Mouse (Mus musculus): ENCODE measurements around the gene Gm13693. TPM values are rescaled to one million over a fixed set of nuclear protein-coding genes. Genes with fewer than 3 reads are reported as not detected.
"Not testable (repeated sequence)": the region's sequence is repeated elsewhere in the genome, so short reads cannot be mapped to it uniquely, and the experiment has no call there.

Gene Gm13693
- polyA plus RNA-seq, 1 experiment: not detected

DNA sequence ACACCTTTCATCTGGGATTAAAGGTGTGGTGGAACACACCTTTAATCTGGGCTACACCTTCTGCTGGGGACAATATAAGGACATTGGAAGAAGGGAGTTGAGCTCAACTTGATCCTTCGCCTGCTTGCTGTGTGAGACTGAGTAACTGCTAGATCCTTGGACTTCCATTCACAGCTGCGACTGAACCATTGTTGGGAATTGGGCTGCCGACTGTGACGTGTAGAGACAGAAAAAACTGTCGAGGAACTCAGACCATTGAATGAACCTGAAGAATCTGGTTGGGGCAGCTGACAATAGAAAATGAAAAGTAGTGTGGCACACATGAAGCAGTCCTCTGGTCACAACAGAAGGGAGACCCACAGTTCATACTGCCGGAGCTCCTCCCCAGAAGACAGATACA lies 23.1 kb downstream of the Gm13693 start, which contains the start of gene Gm13697:
Gene Gm13697, plus strand, starts transcription at position 301 of the 400 bp plus-strand sequence.
- H3K9ac ChIP-seq (ENCODE audit: low read depth, poor library complexity, severe bottlenecking); H3K4me1 ChIP-seq (ENCODE audit: control insufficient read depth, insufficient read depth, low read length); H3K27me3 ChIP-seq (ENCODE audit: control insufficient read depth, insufficient read depth, low read length, poor library complexity, severe bottlenecking); H3K4me3 ChIP-seq (ENCODE audit: low read depth, low read length); H3K9me3 ChIP-seq (replicated peaks; ENCODE audit: control insufficient read depth, insufficient read depth, low read length, poor library complexity, severe bottlenecking); H3K36me3 ChIP-seq (ENCODE audit: control insufficient read depth, insufficient read depth, low read length, poor library complexity, severe bottlenecking); H3K27ac ChIP-seq (ENCODE audit: insufficient read depth, low read length): not testable (repeated sequence)

DNA sequence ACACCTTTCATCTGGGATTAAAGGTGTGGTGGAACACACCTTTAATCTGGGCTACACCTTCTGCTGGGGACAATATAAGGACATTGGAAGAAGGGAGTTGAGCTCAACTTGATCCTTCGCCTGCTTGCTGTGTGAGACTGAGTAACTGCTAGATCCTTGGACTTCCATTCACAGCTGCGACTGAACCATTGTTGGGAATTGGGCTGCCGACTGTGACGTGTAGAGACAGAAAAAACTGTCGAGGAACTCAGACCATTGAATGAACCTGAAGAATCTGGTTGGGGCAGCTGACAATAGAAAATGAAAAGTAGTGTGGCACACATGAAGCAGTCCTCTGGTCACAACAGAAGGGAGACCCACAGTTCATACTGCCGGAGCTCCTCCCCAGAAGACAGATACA lies 28.9 kb downstream of the Gm13693 start, which contains the start of gene Gm13691:
Gene Gm13691, plus strand, starts transcription at position 301 of the 400 bp plus-strand sequence.
- H3K9ac ChIP-seq (ENCODE audit: low read depth, poor library complexity, severe bottlenecking); H3K27me3 ChIP-seq (ENCODE audit: control insufficient read depth, insufficient read depth, low read length, poor library complexity, severe bottlenecking); H3K4me1 ChIP-seq (ENCODE audit: control insufficient read depth, insufficient read depth, low read length); H3K27ac ChIP-seq (ENCODE audit: insufficient read depth, low read length); H3K4me3 ChIP-seq (ENCODE audit: low read depth, low read length); H3K36me3 ChIP-seq (ENCODE audit: control insufficient read depth, insufficient read depth, low read length, poor library complexity, severe bottlenecking); H3K9me3 ChIP-seq (replicated peaks; ENCODE audit: control insufficient read depth, insufficient read depth, low read length, poor library complexity, severe bottlenecking): not testable (repeated sequence)

DNA sequence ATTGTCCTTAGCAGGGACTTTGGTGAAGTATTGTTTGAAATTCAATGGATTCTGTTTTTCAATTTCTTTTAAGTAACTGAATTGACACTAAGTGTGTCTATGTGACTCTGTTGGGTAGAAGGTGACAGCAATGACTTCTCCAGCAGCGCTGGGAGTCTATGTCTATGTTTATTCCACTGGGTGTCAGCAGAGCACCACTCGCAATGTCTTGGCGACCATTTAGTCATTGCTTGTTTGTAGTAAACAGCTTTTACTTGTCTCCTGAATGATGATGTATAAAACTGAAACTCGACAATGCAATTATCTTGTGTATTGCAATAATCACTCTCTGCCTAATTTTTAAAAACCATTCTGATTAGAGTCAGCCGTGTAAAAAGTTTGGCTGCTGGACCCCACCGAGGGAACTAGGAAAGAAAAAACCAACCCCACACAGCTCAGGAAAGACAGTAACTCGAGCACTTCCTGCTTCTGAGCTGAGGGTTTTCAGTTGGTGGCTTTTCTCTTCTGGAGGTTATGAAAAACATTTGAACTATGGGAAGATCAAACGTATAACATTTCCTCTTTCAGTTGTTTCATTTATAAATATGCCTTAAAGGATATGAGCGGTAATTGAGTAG lies 32.4 kb downstream of the Gm13693 start:
- H3K4me3 ChIP-seq (ENCODE audit: low read depth, low read length); H3K27ac ChIP-seq (ENCODE audit: insufficient read depth, low read length); H3K36me3 ChIP-seq (ENCODE audit: control insufficient read depth, insufficient read depth, low read length, poor library complexity, severe bottlenecking); H3K9ac ChIP-seq (ENCODE audit: low read depth, poor library complexity, severe bottlenecking); H3K9me3 ChIP-seq (replicated peaks; ENCODE audit: control insufficient read depth, insufficient read depth, low read length, poor library complexity, severe bottlenecking); H3K4me1 ChIP-seq (ENCODE audit: control insufficient read depth, insufficient read depth, low read length); H3K27me3 ChIP-seq (ENCODE audit: control insufficient read depth, insufficient read depth, low read length, poor library complexity, severe bottlenecking): not testable (repeated sequence)

DNA sequence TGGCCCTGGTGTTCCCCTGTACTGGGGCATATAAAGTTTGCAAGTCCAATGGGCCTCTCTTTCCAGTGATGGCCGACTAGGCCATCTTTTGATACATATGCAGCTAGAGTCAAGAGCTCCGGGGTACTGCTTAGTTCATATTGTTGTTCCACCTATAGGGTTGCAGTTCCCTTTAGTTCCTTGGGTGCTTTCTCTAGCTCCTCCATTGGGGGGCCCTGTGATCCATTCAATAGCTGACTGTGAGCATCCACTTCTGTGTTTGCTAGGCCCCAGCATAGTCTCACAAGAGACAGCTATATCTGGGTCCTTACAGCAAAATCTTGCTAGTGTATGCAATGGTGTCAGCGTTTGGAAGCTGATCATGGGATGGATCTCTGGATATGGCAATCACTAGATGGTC lies 33.2 kb downstream of the Gm13693 start:
- not testable (repeated sequence) for H3K9me3 ChIP-seq (replicated peaks; ENCODE audit: control insufficient read depth, insufficient read depth, low read length, poor library complexity, severe bottlenecking); H3K9ac ChIP-seq (ENCODE audit: low read depth, poor library complexity, severe bottlenecking); H3K27me3 ChIP-seq (ENCODE audit: control insufficient read depth, insufficient read depth, low read length, poor library complexity, severe bottlenecking); H3K27ac ChIP-seq (ENCODE audit: insufficient read depth, low read length); H3K4me1 ChIP-seq (ENCODE audit: control insufficient read depth, insufficient read depth, low read length); H3K4me3 ChIP-seq (ENCODE audit: low read depth, low read length); H3K36me3 ChIP-seq (ENCODE audit: control insufficient read depth, insufficient read depth, low read length, poor library complexity, severe bottlenecking)

DNA sequence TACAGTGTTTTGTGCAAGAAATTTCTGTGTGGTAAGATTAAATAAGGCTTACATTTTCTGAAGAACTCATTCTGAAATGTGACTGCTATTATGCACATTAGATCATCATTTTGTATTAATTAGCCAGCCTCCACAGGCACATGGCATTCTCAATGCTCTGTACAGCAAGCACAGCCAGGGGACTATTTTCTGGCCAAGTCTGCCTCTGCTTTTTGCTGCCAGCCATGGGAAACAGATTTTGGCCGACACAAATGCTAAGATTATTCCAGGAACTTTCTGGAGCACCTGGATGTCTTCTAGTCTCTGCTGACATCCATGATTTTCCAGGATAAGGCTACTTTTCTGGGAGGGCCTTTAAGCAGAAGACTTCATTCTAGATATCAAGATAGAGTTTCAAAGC lies 47.6 kb downstream of the Gm13693 start:
- no peak overlapping the region for H3K9ac ChIP-seq (ENCODE audit: low read depth, poor library complexity, severe bottlenecking)
- no peaks in the 10 kb centered on the region for H3K36me3 ChIP-seq (ENCODE audit: control insufficient read depth, insufficient read depth, low read length, poor library complexity, severe bottlenecking)
- no peak overlapping the region for H3K27ac ChIP-seq (ENCODE audit: insufficient read depth, low read length)
- H3K27me3 ChIP-seq (ENCODE audit: control insufficient read depth, insufficient read depth, low read length, poor library complexity, severe bottlenecking): no peaks in the 10 kb centered on the region
- H3K4me3 ChIP-seq (ENCODE audit: low read depth, low read length): no peak overlapping the region
- TF ChIP-seq CTCF (IDR thresholded peaks at IDR 0.05; ENCODE audit: low read depth, low read length) (no peak), POLR2A (IDR thresholded peaks at IDR 0.05; ENCODE audit: insufficient read depth, low read length) (no peak), EP300 (IDR thresholded peaks at IDR 0.05; ENCODE audit: insufficient read depth, low read depth, low read length) (no peak)
- H3K9me3 ChIP-seq (replicated peaks; ENCODE audit: control insufficient read depth, insufficient read depth, low read length, poor library complexity, severe bottlenecking): no peaks in the 10 kb centered on the region
- H3K4me1 ChIP-seq (ENCODE audit: control insufficient read depth, insufficient read depth, low read length): no peaks in the 10 kb centered on the region

DNA sequence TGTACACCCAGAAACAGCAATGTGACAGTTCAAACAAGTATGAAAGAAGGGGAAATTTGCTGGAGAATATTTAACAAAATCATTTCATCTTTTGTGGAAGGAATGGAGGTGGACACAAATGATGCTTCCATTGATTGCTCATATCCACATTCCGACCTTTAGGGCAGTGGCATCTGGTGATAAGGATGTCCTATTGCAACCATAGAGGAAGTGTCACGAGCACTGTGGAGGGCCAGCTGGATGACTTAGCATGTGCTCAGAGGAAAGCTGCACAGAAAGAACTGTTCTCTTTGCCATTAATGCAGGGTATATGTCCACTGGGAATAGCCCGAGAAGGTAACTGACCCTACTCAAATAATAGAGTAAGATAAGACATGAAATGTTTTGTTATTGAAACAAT lies 48.5 kb downstream of the Gm13693 start:
- H3K4me1 ChIP-seq (ENCODE audit: control insufficient read depth, insufficient read depth, low read length): no peaks in the 10 kb centered on the region
- no peaks in the 10 kb centered on the region for H3K9me3 ChIP-seq (replicated peaks; ENCODE audit: control insufficient read depth, insufficient read depth, low read length, poor library complexity, severe bottlenecking)
- no peak for TF ChIP-seq CTCF (IDR thresholded peaks at IDR 0.05; ENCODE audit: low read depth, low read length)
- no peak for TF ChIP-seq POLR2A (IDR thresholded peaks at IDR 0.05; ENCODE audit: insufficient read depth, low read length)
- TF ChIP-seq EP300 (IDR thresholded peaks at IDR 0.05; ENCODE audit: insufficient read depth, low read depth, low read length): no peak

More for the DNA sequence above, 48.5 kb downstream of the Gm13693 start:
- Histone ChIP-seq H3K4me3 (ENCODE audit: low read depth, low read length) (no peak overlapping the region), H3K36me3 (ENCODE audit: control insufficient read depth, insufficient read depth, low read length, poor library complexity, severe bottlenecking) (no peaks in the 10 kb centered on the region), H3K27me3 (ENCODE audit: control insufficient read depth, insufficient read depth, low read length, poor library complexity, severe bottlenecking) (no peaks in the 10 kb centered on the region), H3K9ac (ENCODE audit: low read depth, poor library complexity, severe bottlenecking) (no peak overlapping the region), H3K27ac (ENCODE audit: insufficient read depth, low read length) (no peak overlapping the region)

Other genes with a start within 250 kb of the Gm13693 start
- gene Itgav, start 237.1 kb upstream of the Gm13693 start, polyA plus RNA-seq (2011; ENCODE audit: insufficient read depth, insufficient read length, low read depth, missing spikeins): 54.4 and 55.6 TPM in 2 replicates
- 2.5 and 2.7 TPM in 2 replicates for gene Fam171b, start 148.9 kb upstream of the Gm13693 start, polyA plus RNA-seq (2011; ENCODE audit: insufficient read depth, insufficient read length, low read depth, missing spikeins)
- gene Zswim2, start 20.3 kb upstream of the Gm13693 start, polyA plus RNA-seq (2011; ENCODE audit: insufficient read depth, insufficient read length, low read depth, missing spikeins): not detected in 2 replicates
- not detected in 2 replicates for gene Gm13698, start 5.8 kb upstream of the Gm13693 start, polyA plus RNA-seq (2011; ENCODE audit: insufficient read depth, insufficient read length, low read depth, missing spikeins)
- gene Gm13695, start 5.8 kb downstream of the Gm13693 start, polyA plus RNA-seq (2011; ENCODE audit: insufficient read depth, insufficient read length, low read depth, missing spikeins): not detected in 2 replicates
- gene Gm13696, start 11.6 kb downstream of the Gm13693 start, polyA plus RNA-seq (2011; ENCODE audit: insufficient read depth, insufficient read length, low read depth, missing spikeins): not detected in 2 replicates
- not detected in 2 replicates for gene Gm13694, start 17.4 kb downstream of the Gm13693 start, polyA plus RNA-seq (2011; ENCODE audit: insufficient read depth, insufficient read length, low read depth, missing spikeins)
- not detected in 2 replicates for gene Gm13697, start 23.2 kb downstream of the Gm13693 start, polyA plus RNA-seq (2011; ENCODE audit: insufficient read depth, insufficient read length, low read depth, missing spikeins)
- gene Gm13691, start 29.1 kb downstream of the Gm13693 start, polyA plus RNA-seq (2011; ENCODE audit: insufficient read depth, insufficient read length, low read depth, missing spikeins): not detected in 2 replicates